Mouse (Mus musculus) induced T-regulatory cell, adult 2 months (primary cell): ENCODE measurements at regions not wholly inside any gene's neighbourhood (a gene's known extent, or its start where the extent isn't known, plus 50 kb on each side); places are given as distances from the start of the nearest gene placed in this dataset.
A peak's percentile ranks its signal among the peaks of the same experiment; 100 is the strongest.
"Not testable (repeated sequence)": the region's sequence is repeated elsewhere in the genome, so short reads cannot be mapped to it uniquely, and the experiment has no call there.

ENCODE experiments used
- DNase-seq: peaks from one replicate; pipeline ENCODE4 v3.0.0-alpha.2; 2012; ENCODE audit warnings: low read depth

DNA sequence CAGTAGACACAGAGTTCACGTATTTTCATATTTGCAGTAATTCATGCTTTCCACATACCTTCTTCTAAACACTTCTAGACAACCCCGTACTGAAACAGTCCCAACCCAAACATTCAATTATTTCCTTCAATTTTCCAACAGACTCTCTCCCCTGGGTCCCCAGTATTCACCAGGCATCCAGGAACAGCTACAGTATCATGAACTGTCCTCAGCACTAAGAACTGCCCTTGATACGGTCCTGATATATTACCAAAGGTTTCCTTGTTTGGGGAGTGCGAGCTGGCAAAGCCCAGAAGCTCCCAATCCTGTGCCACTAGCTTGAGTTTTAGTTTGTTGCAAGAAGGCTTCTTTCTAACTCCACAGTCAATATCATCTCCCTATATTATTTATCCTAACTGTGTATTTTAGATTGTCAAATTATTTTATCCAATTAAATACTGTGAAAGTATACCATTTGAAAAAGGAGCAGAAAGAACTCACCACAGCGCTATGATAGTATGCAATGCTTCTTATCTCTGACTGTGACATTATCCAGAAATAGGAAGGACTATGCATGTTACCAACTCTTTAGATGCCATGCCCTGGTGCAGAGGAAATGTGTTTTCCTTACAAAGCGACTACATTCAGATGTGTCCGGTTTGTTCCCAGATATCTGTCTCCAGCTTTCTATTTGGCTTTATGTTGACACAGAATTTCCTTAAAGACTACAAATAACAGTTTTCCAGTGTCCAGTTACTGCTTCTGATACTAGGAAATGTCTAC, 754.6 kb upstream of the Intu start:
- no peak for DNase-seq

DNA sequence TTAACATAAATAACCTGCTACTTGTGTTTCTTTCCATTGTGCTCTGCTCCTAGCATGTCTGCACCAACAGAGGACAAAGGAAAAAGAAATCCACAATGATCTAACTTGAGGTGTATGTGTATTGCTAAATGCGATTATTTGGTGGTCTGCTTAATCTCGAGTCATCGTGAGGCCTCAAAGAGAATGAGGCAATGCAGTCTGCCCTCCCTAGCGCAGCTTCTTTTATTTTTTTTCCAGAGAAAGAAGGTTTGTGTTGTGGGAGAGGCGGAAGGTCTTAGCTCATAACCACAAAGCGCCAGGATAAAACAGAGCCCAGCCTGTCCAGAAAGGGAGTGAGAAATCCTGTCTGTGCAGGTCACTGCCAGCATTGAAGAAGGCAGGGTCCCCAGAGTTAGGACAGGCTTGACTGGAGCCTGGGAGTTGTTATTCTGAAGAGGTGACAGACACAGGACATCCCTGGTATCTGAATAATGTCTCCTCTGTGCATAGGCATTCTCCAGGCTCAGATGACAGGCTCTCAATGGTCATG, 751.3 kb upstream of the Intu start:
- no peak for DNase-seq

DNA sequence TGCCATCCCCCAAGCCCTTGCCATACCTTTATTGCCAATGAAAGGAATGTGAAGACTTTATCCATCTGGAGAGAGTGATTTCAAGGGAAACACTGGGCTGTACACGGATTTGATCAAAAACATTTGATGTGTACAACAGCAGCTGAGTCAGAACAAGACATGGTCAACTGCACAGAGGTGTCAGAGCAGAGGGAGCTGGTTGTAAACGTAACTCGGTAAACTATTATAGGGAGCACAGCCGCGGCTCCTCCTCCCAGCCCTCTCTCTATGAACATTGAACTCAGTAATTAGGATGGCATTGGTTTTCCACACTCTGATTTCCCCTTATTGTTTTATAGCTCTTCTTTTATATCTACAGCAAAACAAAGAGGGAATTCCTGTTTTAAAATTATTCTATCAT, 750.8 kb upstream of the Intu start:
- no peak for DNase-seq

DNA sequence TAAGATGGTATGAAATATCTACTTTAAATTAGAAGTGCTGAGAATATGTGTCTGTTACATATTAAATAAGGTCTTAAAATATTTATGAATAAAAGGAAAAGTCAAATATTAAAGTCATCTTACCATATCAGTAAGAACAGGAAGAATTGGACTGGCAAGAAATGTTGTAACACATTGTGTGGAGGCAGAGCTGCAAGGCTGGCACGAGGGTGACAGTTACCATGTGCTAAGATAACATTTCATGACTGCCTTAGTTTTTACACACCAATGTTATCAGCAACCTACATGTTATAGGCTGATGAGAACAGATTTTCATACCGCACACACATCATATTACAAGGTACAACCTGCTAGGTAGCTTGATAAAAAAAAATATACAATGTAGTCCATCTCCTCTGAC, 746.2 kb upstream of the Intu start:
- DNase-seq = no peak

DNA sequence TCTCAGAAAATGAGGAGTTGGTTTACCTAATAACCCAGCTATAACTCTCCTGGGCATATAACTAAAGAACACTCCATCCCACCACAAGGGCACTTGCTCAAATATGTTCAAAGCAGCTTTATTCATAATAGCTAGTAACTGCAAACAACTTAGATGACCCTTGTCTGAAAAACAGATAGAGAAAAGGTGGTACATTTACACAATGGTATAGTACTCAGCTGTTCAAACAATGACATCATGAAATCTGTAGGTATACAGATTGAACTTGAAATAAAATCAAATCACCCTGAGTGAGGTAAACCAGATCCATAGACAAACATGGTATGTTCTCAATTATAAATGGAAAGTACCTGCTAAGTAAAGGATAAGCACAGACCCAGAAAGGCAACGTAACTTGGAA, 721.5 kb upstream of the Intu start:
- no peak for DNase-seq

DNA sequence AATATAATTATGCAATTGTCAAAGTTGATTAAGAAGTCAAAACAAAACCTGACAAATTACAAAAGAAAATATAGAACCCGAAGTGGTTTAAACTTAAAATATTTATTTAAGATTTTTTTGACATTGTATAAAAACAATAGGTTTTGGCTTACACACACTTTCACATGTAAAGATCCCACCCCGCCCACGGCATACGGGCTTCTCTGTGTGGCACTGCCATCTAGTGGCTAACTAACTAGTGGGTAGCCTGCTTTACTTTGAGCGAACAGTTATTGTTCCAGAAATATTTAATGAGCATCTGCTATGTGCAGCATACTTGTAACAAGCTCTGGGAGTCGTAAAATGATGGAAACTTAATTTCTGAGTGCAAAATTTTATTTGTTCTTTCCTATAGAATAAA, 716.3 kb upstream of the Intu start:
- peak; percentile 23 for DNase-seq

DNA sequence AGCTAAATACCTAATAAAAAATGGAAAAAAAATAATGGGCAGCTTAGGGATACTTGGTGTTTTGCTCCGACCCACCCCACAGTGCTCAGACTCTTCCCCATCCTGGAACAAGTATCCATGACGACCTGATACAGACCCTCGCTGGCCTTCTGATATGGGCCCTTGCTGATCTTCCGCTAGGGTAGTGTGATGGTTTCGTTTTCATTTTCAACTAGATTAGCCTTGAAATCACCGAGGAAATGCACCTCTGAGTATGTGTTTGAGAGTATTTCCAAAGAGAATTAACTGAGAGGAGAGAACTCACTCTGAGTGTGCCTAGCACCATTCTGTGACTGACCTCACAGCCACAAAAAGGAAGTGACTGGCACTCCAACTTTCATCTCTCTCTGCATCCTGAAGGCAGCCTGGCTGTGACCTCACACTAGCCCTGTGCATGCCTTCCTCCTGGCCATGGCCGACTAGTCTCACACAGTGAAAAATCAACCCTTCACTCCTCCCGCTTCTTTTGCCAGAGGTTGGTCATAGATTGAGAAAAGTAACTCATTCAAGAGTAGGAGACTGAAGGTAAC, 700.5 kb upstream of the Intu start:
- DNase-seq = peak; percentile 9

DNA sequence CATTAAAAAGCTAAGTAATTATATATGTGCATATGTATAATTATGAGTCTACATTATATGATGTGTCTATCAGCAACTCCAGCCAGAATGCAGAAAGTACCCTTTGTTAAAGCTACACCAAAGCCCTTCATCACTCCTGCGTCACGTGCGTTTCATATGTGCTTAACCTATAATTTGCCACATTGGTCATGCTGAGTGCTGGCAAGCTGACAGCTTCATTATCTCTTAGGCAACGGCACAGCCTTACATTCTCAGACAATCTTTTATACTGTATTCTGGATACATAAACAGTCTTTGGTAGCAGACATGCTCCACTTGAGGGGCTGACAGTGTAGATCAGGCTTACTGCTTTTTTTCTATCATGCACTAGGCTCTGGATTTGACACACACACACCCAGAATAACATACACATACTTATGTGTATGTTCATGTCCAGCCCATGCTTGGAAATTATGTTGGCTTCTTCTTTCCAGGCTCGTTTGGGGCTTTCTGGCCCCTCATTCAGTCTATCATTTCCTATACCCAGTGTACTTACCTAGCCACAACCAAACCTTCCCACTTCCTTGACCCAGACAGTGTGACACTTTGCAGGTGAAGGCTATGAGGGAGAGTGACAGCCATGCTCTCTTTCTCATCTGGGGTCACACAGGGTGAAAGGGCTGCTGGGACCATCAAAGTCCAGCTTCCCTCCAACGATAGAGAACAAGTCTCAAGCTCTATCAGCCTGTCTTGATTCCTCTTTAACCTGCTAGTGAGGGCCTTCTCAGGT, 692.5 kb upstream of the Intu start:
- no peak for DNase-seq

DNA sequence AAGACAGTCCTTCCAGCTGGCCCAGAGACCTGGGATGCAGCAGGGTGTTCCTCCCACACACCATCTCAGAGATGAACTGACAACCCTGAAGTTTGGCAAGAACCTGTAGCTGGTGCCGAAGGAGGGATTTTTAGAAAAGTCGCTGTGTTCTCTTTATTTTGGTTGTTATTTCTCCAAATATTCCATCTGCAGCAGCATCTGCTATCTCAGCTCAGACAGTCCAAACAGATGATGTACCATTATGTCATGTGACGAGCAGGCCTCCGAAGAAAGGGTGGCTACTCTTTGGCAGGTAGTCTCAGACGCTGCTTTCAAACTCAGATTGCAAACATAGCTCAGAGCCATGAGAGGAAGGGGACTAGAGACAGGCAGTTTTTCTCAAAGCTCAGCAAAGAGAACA, 690.1 kb upstream of the Intu start:
- DNase-seq = no peak

DNA sequence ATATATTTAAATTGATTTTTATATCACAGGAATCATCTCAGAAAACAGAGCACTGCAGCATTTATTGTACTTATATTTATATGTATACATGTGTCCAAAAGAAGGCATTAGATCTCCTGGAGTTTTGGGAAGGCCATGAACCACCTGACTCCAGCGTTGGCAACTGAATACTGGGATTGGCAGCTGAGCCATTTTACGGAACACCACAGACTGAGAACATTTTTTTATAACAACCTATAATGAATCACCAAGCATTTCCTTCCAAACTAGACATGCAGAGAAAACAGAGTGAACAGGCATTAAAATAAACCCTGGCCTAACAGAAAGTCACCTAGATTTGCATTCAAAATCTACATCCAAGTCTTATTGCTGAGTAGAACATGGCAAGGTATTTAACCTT, 686.0 kb upstream of the Intu start:
- DNase-seq = no peak

DNA sequence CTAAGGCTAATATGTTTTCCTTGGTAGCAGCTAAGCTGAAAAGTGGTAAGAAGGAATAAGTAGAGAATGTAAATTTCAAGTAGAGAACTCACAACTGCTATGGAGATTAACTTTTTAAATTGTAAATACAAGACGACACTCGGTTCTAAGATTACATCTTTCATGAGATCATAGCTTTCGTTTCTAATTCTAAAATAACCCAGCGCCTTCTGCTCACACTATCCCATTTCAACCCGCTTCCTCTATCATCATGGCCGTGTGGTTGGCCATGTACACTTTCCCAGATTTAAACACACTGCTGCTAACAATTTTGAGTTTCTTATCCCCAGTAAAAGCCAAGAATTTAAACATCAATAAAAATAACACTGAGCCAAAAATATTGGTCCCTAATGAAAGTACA, 682.3 kb upstream of the Intu start:
- no peak for DNase-seq

DNA sequence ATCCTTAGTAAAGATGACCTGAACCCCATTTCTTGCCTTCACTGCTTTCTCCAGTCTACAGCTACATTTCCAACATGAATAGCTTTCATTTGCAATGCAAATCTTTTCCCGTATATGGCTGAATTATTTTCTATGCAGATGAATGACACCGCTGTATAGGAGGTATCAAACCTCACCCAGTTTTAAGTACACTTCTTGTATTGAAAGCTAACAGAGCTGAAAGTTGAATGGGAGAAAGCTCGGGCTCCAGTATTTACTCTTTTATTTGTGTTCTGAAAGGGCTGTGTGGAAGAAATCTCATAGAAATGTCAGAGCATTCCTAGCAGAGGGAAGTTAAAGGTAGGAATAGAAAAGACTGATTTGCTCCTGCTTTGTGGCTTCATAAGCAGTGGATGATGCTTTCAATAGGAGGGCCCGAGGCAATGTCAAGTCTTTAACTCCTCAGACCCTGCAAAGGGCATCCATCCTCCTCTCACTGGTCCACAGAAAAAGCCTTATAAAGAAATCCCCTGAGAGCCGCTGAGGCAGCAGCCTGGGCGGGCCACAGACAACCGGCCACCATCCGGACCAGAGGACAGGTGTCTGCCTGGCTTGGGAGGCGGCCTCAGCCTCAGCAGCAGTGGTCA, 673.8 kb upstream of the Intu start:
- DNase-seq = no peak

DNA sequence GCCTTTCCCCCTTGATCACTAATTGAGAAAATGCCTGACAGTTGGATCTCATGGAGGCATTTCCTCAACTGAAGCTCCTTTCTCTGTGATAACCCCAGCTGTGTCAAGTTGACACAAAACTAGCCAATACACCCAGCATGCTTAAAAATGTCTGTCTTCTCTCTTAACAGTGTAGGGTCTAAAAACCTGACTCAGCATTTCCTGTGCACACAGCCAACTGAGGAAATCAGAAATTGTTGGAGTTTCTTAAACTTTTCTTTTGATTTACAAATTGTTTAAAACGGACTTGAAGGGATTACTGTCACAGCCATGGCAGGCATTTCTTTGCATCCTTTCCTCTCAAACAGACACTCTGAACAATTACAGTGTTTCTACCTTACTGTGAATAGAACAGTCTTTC, 655.0 kb upstream of the Intu start:
- not testable (repeated sequence) for DNase-seq

DNA sequence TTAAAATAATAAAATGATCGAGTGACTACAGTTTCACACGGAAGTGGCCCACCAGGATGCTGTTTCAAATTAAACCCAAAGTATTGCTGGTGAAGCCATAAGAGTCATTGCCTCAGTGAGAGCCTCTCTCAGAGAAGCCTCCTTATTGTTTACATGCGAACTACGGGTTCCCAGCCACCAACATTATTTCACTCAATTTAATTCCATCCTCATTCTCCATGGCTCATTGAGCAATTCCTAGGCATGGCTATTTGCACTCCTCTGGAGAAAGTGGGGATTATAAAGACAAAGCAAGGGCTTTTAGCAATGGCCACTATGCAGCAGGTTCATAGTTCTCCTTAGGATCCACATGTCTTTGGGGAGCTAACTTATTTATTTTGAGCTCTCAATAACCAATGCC, 646.7 kb upstream of the Intu start:
- DNase-seq = no peak

DNA sequence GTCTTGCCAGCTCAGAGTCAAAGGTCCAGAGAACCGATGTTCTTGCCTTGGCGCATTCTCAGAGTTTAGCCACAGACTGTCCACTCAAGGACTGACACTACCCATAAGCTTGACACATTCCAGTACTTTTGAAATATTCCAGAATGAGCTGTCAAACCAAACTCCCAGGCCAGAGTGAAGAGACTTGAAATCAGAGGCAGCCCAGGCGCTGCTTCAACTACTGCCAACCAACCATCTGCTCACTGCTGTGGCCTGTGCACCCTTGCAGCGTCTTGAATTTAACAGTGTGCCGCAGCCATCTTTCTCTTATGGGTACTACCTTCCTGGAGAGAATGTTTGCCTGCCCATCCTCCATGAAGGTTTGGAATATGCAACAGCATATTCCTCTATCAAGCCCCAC, 642.7 kb upstream of the Intu start:
- no peak for DNase-seq

DNA sequence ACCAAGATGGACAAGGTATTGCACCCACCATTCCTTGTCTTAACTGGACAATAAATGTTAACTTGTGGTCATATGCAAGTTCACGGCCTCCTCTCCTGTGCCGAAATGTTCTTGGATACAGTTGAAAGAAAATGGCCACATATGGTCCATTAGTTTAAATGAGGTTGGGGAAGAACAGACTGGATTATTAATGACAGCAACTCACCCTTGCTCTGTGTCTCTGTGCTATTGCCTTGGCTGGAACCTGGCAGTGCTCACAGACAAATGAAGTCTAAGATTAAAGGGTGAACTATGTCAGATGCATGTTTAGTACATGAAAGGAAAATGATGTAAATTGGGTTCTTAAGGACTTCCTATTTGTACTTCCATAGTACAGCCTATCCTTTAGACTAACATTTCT, 641.9 kb upstream of the Intu start:
- DNase-seq = no peak

DNA sequence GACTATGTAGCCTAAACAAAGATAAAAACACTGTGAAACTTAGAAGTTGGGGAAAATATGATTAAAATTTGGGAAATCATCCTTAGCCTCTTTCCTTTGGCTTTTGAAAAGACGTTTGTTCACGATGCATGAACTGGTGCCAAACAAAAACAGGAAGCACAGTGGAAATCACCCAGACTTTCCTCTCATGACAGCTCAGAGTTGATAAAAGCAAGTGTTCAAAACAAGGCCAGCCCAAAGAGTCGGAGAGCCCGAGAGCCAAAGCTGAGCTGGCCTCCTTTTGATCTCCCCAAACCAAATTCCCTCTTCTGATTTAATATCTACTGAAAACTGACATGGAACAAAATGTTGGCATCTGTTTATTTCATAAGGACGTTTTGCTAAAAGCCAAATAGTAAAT, 632.1 kb upstream of the Intu start:
- peak; percentile 2 for DNase-seq

DNA sequence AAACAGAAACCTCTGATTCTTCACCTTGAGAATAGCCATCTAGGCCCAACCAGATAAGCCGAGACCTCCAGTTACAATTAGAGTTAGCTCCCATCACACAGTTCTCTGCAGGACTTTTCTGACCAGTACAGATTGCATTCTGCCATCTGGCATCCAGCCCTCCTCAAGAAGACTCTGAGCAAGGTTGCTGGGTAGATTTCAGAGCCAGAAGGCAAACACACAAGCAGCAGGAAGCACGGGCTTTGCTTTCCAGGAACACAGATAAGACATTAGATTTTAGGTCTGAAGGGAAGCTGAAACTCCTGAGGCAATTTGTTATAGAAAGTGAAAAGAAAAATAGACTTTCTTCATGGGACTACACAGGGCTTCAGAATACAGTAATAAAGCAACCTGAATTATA, 630.9 kb upstream of the Intu start:
- no peak for DNase-seq

DNA sequence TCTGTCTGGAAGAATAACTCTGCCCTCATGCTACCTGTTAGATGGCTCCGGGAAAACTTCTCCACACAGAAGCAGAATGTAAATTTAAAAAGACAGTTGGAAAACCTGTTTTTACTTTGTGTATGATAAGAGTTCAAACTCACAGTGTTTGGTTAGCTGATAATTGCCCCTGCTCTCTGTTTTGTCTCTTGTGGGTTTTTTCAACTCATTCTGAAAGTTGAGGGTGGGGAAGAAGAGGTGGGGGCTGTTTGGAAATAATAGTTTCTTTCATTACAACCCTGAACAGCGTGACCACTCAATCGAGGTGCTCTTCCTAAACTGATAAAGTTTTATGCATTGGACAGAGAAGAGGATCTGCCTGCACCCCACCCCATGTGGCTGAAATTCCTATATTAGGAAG, 626.7 kb upstream of the Intu start:
- no peak for DNase-seq

DNA sequence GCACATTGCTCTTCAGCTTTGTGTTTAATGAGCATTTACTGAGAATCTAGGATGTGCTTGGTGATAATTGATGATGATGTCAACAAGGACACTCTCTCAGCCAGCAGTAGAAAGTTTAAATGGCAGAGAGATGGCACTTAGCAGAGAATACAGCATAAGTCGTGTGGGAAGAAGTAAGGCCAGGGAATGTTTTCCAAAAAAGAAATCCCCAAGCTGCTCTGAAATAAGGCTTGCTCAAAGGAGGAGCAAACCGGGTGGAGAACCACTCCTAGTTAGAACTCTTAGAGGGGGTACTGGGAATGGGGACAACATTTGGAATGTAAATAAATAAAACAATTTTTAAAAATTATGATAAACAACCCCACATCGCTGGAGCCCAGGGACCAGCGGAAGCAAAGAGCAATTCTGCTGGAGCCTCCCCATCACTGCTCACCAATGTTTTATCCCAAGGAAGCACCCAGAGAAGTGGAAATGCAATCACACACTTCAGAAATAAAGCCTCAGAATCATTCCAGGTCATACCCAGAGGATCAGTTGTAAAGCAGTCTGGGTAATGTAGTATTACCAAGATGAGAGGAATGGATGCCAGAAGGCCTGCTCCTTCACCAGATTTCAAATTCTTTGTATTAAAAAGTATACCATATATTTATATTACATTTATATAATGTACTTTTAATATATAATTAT, 622.3 kb upstream of the Intu start:
- DNase-seq = no peak

DNA sequence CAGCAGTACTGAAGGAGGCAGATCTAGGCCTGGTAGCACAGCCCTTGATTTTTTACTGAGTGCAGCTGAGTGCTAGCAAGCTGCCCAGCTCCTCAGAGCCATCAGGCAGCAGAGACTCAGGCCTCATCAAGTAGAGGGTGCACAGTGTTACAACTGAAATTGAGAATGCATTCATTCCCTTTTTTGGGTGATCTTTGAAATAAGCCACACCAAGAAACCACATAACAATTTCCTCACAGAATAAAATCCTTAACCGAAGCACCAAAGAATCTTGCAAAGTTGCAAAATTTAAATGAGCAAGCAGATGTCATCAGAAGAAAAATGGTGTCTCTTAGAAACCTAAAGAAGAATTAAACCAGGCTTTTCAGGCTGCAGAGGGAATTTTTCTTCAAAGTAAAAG, 621.4 kb upstream of the Intu start:
- no peak for DNase-seq

DNA sequence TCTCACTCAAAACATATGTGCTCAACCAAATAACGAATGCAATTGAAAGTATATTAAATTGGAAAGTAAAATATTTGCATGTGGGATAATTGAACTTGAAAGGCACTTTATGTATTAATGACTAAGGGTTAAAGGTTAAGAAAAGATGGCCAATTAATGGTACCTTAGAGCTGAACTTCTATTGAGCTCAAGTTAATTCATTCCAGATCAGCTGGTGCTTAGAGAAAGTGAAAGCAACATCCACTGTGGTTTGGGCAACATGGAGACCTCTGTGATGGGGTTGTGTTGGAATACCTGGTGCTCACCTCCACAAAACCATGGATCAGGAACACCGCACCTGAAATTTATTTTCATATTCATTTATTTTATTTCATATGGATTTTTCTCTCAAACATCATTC, 612.5 kb upstream of the Intu start:
- DNase-seq = no peak
